Mouse (Mus musculus): ENCODE data around the gene Ctcf. TPM values are rescaled to one million over a fixed set of nuclear protein-coding genes. Genes with fewer than 3 reads are reported as not detected.

Ctcf gene
- polyA plus RNA-seq, 1 experiment: 7.2 TPM

GRCm38 (mm10) chr8:105695080-105695780, 58.9 kb downstream of the Ctcf start:
- Histone ChIP-seq H3K27ac (ENCODE audit: control insufficient read depth, insufficient read depth, low read depth, low read length) (no peak overlapping the region), H3K27me3 (ENCODE audit: control insufficient read depth, insufficient read depth, low read length) (no peaks in the 10 kb centered on the region), H3K4me1 (ENCODE audit: control insufficient read depth, insufficient read depth, low read length) (peaks cover 21% of the 10 kb centered on the region), H3K36me3 (ENCODE audit: control insufficient read depth, insufficient read depth, low read length) (no peaks in the 10 kb centered on the region), H3K4me3 (ENCODE audit: control insufficient read depth, low read depth, low read length) (no peak overlapping the region)
- TF ChIP-seq POLR2A (IDR thresholded peaks at IDR 0.05; ENCODE audit: control insufficient read depth, low read depth, low read length): no peak
- no peak for TF ChIP-seq CTCF (IDR thresholded peaks at IDR 0.05; ENCODE audit: control insufficient read depth, insufficient read depth, insufficient replicate concordance, low read depth, low read length)

- H3K4me3 ChIP-seq (ENCODE audit: control insufficient read depth, low read depth, low read length): no peak overlapping the region
- H3K36me3 ChIP-seq (ENCODE audit: control insufficient read depth, insufficient read depth, low read length): no peaks in the 10 kb centered on the region
- no peaks in the 10 kb centered on the region for H3K27me3 ChIP-seq (ENCODE audit: control insufficient read depth, insufficient read depth, low read length)
Measured at GRCm38 (mm10) chr8:105697196-105697780, 60.9 kb downstream of the Ctcf start.

GRCm38 (mm10) chr8:105698734-105699133, 62.4 kb downstream of the Ctcf start:
- peaks cover 31% of the 10 kb centered on the region for H3K4me1 ChIP-seq (ENCODE audit: control insufficient read depth, insufficient read depth, low read length)
- no peaks in the 10 kb centered on the region for H3K36me3 ChIP-seq (ENCODE audit: control insufficient read depth, insufficient read depth, low read length)
- no peak for TF ChIP-seq POLR2A (IDR thresholded peaks at IDR 0.05; ENCODE audit: control insufficient read depth, low read depth, low read length)
- no peak for TF ChIP-seq CTCF (IDR thresholded peaks at IDR 0.05; ENCODE audit: control insufficient read depth, insufficient read depth, insufficient replicate concordance, low read depth, low read length)
- H3K4me3 ChIP-seq (ENCODE audit: control insufficient read depth, low read depth, low read length): no peak overlapping the region
- no peak overlapping the region for H3K27ac ChIP-seq (ENCODE audit: control insufficient read depth, insufficient read depth, low read depth, low read length)
- no peaks in the 10 kb centered on the region for H3K27me3 ChIP-seq (ENCODE audit: control insufficient read depth, insufficient read depth, low read length)

More at GRCm38 (mm10) chr8:105697196-105697780, 60.9 kb downstream of the Ctcf start:
- no peak for TF ChIP-seq POLR2A (IDR thresholded peaks at IDR 0.05; ENCODE audit: control insufficient read depth, low read depth, low read length)
- TF ChIP-seq CTCF (IDR thresholded peaks at IDR 0.05; ENCODE audit: control insufficient read depth, insufficient read depth, insufficient replicate concordance, low read depth, low read length): no peak
- Histone ChIP-seq H3K4me1 (ENCODE audit: control insufficient read depth, insufficient read depth, low read length) (peaks cover 30% of the 10 kb centered on the region), H3K27ac (ENCODE audit: control insufficient read depth, insufficient read depth, low read depth, low read length) (no peak overlapping the region)

GRCm38 (mm10) chr8:105699488-105700215, 63.3 kb downstream of the Ctcf start:
- Histone ChIP-seq H3K36me3 (ENCODE audit: control insufficient read depth, insufficient read depth, low read length) (no peaks in the 10 kb centered on the region), H3K4me1 (ENCODE audit: control insufficient read depth, insufficient read depth, low read length) (peaks cover 30% of the 10 kb centered on the region), H3K27ac (ENCODE audit: control insufficient read depth, insufficient read depth, low read depth, low read length) (no peak overlapping the region), H3K4me3 (ENCODE audit: control insufficient read depth, low read depth, low read length) (peak overlapping the region; percentile 93), H3K27me3 (ENCODE audit: control insufficient read depth, insufficient read depth, low read length) (no peaks in the 10 kb centered on the region)
- TF ChIP-seq CTCF (IDR thresholded peaks at IDR 0.05; ENCODE audit: control insufficient read depth, insufficient read depth, insufficient replicate concordance, low read depth, low read length) (no peak), POLR2A (IDR thresholded peaks at IDR 0.05; ENCODE audit: control insufficient read depth, low read depth, low read length) (no peak)

GRCm38 (mm10) chr8:105700566-105700965, 64.2 kb downstream of the Ctcf start:
- TF ChIP-seq POLR2A (IDR thresholded peaks at IDR 0.05; ENCODE audit: control insufficient read depth, low read depth, low read length) (no peak), CTCF (IDR thresholded peaks at IDR 0.05; ENCODE audit: control insufficient read depth, insufficient read depth, insufficient replicate concordance, low read depth, low read length) (no peak)
- H3K36me3 ChIP-seq (ENCODE audit: control insufficient read depth, insufficient read depth, low read length): no peaks in the 10 kb centered on the region
- H3K27me3 ChIP-seq (ENCODE audit: control insufficient read depth, insufficient read depth, low read length): no peaks in the 10 kb centered on the region
- peak overlapping the region; percentile 93 for H3K4me3 ChIP-seq (ENCODE audit: control insufficient read depth, low read depth, low read length)
- H3K4me1 ChIP-seq (ENCODE audit: control insufficient read depth, insufficient read depth, low read length): peaks cover 23% of the 10 kb centered on the region
- H3K27ac ChIP-seq (ENCODE audit: control insufficient read depth, insufficient read depth, low read depth, low read length): peak overlapping the region; percentile 29; the same call in 1 of the 2 replicates

- Histone ChIP-seq H3K4me1 (ENCODE audit: control insufficient read depth, insufficient read depth, low read length) (peaks cover 22% of the 10 kb centered on the region), H3K4me3 (ENCODE audit: control insufficient read depth, low read depth, low read length) (peak within 1 kb of the TSS; percentile 93), H3K27ac (ENCODE audit: control insufficient read depth, insufficient read depth, low read depth, low read length) (peak within 1 kb of the TSS; percentile 95), H3K36me3 (ENCODE audit: control insufficient read depth, insufficient read depth, low read length) (no peaks in the 10 kb centered on the region), H3K27me3 (ENCODE audit: control insufficient read depth, insufficient read depth, low read length) (no peaks in the 10 kb centered on the region)
- TF ChIP-seq CTCF (IDR thresholded peaks at IDR 0.05; ENCODE audit: control insufficient read depth, insufficient read depth, insufficient replicate concordance, low read depth, low read length): no peak
- TF ChIP-seq POLR2A (IDR thresholded peaks at IDR 0.05; ENCODE audit: control insufficient read depth, low read depth, low read length): peak; percentile 76
Measured at GRCm38 (mm10) chr8:105700966-105701824, 64.8 kb downstream of the Ctcf start, which contains the start of the genes Acd and Pard6a. Gene Acd, minus strand, starts transcription at chr8:105701102. Gene Pard6a, plus strand, starts transcription at chr8:105701148.

Data from testis, adult 2 months (tissue).